Mouse (Mus musculus) testis, postnatal 14 days (tissue): ENCODE data around the gene Coro2a.
"Not testable (repeated sequence)": the region's sequence is repeated elsewhere in the genome, so short reads cannot be mapped to it uniquely, and the experiment has no call there.

Experiments used
- DNase-seq: peaks from one replicate; pipeline ENCODE4 v3.0.0; 2021; ENCODE audit warnings: low spot score

The Coro2a gene

DNA sequence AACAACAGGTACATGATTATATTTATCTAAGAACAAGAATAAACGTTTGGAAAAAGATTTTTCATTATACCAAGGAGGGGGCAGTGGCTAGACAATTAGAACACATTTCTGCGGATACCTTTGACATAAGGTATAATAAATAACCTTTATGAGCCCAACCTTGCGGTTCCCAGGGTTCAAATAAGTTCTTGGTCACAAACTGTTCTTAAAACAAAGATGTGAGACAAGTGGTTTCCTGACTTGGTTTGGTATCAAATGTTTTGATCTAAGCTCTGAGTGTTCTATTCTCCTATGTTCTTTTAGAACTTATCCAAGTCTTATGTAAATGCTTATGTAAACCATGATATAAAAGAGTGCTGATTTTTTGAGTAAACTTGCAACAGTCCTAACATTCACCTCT lies 17.5 kb downstream of the Coro2a start:
- DNase-seq, result not testable (repeated sequence)

DNA sequence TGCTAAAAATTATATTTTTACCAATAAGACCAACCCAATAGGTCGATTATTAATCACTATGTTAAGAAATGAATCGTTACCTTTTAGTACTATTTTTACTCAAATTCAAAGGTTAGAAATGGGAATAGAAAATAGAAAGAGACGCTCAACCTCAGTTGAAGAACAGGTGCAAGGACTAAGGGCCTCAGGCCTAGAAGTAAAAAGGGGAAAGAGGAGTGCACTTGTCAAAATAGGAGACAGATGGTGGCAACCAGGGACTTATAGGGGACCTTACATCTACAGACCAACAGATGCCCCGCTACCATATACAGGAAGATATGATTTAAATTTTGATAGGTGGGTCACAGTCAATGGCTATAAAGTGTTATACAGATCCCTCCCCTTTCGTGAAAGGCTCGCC lies 17.9 kb downstream of the Coro2a start:
- not testable (repeated sequence) for DNase-seq

DNA sequence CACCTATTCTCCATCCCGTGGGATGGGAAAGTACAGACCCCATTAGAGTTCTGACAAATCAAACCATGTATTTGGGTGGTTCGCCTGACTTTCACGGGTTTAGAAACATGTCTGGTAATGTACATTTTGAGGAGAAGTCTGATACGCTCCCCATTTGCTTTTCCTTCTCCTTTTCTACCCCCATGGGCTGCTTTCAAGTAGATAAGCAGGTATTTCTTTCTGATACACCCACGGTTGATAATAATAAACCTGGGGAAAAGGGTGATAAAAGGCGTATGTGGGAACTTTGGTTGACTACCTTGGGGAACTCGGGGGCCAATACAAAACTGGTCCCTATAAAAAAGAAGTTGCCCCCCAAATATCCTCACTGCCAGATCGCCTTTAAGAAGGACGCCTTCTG lies 20.0 kb downstream of the Coro2a start:
- not testable (repeated sequence) for DNase-seq

DNA sequence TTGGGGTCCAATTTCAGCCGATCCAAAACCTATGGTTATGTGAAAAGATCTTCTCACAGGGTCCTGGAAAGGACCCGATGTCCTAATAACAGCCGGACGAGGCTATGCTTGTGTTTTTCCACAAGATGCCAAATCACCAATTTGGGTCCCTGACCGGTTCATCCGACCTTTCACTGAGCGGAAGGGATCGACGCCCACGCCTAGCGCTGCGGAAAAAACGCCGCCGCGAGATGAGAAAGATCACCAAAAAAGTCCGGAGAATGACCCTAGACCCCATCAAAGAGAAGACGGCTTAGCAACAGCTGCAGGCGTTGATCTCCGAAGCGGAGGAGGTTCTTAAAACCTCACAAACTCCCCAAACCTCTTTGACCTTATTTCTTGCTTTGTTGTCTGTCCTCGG lies 20.4 kb downstream of the Coro2a start:
- not testable (repeated sequence) for DNase-seq

DNA sequence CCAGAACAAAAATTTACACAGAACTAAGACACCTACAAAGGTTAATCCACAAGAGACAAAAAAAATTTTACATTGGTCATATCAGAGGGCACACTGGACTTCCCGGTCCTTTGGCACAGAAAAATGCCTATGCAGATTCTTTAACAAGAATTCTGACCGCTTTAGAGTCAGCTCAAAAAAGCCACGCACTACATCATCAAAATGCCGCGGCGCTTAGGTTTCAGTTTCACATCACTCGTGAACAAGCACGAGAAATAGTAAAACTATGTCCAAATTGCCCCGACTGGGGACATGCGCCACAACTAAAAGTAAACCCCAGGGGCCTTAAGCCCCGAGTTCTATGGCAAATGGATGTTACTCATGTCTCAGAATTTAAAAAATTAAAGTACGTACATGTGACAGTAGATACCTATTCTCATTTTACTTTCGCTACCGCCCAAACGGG lies 21.2 kb downstream of the Coro2a start:
- not testable (repeated sequence) for DNase-seq

DNA sequence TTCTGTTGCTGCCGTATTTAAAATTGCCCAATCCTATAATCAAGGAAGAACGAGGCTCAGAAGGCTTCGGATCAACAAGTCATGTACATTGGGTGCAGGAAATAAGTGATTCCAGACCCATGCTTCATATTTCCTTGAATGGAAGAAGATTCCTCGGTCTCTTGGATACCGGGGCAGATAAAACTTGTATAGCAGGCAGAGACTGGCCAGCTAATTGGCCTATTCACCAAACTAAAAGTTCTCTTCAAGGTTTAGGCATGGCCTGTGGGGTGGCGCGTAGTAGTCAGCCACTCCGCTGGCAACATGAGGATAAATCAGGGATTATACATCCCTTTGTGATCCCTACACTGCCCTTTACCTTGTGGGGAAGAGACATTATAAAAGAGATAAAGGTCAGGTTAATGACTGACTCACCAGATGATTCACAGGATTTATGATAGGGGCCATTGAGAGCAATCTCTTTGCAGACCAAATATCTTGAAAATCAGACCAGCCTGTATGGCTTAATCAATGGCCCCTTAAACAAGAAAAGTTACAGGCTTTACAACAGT lies 23.1 kb downstream of the Coro2a start:
- not testable (repeated sequence) for DNase-seq

DNA sequence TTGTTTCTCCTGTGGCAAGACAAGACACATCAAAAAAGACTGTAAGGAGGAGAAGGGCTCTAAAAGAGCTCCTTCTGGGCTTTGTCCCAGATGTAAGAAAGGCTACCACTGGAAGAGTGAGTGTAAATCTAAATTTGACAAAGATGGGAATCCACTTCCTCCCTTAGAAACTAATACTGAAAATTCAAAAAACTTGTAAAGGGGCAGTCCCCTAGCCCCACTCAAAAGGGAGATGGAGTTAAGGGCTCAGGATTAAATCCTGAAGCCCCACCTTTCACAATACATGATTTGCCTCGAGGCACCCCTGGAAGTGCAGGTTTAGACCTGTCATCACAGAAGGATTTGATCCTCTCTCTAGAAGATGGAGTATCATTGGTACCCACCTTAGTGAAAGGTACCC lies 23.8 kb downstream of the Coro2a start:
- no peak for DNase-seq

DNA sequence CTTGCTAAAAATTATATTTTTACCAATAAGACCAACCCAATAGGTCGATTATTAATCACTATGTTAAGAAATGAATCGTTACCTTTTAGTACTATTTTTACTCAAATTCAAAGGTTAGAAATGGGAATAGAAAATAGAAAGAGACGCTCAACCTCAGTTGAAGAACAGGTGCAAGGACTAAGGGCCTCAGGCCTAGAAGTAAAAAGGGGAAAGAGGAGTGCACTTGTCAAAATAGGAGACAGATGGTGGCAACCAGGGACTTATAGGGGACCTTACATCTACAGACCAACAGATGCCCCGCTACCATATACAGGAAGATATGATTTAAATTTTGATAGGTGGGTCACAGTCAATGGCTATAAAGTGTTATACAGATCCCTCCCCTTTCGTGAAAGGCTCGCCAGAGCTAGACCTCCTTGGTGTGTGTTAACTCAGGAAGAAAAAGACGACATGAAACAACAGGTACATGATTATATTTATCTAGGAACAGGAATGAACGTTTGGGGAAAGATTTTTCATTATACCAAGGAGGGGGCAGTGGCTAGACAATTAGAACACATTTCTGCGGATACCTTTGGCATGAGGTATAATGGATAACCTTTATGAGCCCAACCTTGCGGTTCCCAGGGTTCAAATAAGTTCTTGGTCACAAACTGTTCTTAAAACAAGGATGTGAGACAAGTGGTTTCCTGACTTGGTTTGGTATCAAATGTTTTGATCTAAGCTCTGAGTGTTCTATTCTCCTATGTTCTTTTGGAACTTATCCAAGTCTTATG lies 26.3 kb downstream of the Coro2a start:
- DNase-seq, result not testable (repeated sequence)

DNA sequence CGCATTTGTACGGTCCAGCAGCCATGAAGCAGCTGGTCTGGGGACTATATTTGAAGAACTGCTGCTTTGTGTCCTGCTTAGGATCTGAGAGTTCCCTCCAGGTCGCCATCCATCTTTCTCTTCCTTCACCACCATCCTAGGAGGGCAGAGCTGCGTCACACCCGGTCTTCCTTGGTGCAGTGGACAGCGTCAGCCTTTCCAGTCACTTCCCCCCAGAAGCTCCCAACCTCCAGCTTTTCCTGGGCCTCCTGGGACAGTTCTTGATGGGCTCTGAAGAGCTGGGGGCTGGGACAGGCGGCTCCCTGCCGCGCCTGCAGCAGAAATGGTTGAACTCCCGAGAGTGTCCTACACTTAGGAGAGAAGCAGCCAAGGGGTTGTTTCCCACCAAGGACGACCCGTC lies 27.2 kb downstream of the Coro2a start:
- no peak for DNase-seq

DNA sequence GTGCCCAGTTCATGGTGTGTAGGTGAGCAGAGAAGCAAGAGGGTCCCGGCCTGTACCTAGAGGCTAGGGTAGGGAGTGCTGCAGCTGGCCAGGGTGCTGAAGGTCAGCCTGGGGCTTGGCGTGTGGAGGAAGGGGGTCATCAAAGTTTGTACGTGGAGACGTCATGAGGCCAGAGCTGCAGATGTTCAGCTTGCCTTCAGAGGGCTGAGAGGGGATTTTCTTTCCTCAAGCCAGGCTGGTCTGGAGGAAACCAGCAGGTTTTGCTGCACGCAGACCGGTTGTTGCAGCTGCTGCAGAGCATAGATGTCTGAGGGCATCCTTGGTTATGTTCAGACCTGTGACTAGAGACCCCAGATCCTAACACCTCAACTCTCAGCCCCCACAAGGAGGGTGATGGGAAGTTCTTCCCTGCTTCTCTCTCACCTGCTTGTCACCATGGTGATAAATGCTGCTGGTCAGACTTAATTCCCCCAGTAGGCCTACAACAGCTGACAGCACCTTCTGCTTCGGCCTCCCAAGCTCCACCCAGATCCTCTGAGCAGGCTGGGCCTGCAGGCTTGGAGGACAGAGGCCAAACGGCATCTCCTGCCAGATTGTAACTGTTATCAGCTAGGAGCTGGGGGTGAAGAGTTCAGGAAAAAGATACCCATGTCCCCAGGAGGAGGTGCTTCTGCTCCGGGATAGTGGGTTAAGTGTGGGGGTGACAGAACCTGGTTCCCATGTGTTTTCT lies 27.8 kb downstream of the Coro2a start:
- no peak for DNase-seq

DNA sequence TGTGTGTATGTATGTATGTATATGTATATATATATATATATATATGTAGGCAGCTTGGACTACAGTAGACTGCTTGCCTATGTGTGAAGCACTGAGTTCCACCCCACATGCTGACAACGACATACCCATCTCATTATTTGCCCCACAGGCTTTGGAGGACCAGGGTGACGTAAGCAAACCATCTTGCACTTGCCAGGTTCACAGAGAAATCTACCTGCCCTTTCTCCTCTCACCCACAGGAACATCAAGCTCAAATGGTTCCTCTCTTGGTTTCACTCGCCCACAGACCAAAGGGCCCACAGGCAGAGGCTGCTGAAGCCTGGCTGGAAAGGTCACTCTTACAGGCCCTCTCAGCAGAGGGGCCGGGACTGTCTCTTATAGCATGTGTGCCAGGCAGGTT lies 29.4 kb downstream of the Coro2a start:
- no peak for DNase-seq

DNA sequence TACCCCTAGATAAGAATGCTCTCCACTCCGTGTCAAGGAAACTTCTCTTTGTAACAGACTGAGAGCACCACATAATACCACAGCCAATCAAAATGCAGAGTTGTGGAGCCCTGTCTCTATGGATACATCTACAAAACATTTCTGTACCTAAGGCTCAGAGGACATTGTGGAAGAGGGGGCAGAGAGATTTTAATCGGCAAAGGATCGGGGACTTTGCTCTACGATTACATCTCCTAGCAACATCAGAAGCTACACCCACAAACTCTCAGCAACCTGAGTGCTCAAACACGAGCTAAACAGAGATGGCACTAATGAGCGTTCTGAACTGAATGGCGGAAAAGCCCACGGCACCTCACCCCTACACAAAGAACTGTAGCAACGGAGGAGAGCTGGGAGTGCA lies 30.3 kb downstream of the Coro2a start:
- no peak for DNase-seq

DNA sequence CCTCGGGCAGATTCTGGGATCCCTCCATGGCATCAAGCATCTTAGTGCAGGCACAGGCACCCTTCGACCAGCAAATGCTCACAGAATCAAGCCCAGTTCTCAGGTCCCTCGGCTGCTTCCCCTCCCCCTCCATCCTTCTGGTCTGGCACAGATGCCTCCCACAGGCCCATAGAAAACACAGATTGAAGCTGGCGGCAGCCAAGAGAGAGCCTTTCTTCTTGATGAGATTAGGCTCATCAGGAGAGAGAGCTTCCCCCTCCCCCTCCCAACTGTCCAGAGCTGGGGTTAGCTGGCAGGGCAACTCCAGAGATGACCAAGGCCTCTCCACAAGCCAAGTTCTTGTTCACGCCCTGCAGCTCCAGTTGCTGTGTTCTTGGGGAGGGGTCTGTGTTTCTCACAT lies 32.3 kb downstream of the Coro2a start:
- peak; percentile 67 for DNase-seq

DNA sequence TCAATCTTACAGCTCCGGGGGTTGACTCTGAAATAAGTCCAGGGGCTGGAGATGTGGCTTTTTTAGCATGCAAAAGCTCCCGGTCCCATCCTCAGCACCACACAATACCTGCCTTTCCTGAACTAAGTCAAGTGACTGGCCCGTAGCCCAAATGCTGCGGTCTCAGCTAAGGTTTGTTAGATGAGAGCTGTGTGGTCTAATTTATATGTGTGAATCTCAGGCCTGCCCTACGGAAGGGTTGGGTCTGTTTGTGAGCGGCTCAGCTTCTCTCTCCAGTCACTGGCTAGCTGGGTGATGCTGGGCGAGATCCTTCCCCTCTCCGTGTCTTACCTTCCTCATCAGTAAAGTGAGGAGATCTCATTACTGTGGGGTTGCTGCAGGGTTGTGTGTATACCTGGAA lies 33.8 kb downstream of the Coro2a start:
- DNase-seq, result no peak

DNA sequence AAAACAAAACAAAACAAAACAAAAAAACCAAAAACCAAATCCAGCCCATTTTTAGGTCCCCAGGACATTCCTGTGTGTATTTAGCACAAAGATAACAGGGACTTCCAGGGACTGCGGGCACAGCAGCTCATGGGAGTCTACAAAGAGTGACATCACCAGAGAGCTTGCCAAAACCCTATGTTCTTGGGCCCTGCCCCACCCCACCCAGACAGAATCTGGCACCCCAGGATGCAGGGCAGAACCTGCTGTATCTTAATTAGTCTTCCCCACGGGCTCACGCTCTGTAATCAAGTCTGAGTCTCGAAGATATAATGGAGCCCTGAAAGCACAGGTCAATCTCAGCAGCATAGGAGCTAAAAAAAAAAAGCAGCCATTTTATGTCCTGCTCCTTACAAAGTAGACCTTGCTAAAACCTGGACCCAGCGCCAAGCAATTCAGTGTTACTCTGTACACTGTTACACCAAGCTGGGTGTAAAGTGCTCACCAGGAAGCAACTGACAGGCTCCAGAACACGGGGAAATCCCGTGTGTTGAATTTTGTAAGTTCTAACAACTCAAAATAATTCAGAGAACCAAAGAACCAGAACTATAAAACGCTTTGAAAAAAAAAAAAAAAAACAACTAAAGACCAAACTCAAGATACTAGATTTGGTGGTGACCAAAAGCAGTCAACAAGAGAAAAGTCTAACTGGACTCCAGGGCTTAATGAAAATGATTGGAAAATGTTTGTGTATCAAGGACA lies 34.9 kb downstream of the Coro2a start:
- no peak for DNase-seq

DNA sequence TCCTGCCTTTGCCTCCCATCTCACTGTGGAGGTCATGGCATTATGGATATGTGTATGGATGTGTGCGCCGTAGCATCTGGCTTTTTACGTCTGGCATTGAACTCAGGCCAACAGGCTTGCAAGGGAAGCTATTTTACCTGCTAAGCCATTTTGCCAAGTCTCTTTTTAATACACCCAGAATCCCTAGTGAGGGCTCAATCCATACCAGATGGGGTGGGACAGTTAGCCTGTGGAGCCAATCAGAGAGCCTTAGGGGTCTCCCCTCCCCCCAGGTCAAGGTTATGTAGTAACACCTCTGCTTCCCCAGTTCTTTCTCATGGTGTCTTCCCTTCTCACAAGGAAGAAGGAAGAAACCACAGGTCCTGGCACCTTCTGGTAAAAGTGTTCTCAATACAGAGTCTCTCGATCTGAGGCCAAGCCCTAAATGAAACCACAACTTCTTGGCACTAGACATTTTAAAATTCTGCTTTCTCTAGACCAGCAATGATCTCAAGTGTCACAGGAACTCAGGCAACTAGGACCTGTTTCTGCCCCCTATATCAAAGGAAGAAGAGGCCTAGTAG lies 36.5 kb downstream of the Coro2a start:
- no peak for DNase-seq

DNA sequence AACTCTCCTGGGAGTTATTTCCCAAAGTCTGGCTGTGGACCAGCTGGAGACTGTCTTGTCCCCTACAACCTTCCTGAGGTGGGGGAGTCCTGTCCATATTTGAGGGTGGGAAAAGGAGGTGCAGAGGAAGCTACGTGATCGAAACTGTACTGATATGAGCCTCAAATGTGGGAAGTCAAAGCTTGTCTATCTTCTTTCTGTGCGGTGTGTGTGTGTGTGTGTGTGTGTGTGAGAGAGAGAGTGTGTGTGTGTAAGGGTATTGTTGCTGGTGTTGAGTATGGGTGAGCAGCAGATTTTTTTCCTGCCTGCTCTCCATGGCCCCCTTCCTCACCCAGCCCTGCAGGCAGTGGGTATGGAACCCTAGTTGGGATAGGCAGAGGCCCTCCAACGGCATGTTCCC lies 37.8 kb downstream of the Coro2a start:
- DNase-seq, result no peak

DNA sequence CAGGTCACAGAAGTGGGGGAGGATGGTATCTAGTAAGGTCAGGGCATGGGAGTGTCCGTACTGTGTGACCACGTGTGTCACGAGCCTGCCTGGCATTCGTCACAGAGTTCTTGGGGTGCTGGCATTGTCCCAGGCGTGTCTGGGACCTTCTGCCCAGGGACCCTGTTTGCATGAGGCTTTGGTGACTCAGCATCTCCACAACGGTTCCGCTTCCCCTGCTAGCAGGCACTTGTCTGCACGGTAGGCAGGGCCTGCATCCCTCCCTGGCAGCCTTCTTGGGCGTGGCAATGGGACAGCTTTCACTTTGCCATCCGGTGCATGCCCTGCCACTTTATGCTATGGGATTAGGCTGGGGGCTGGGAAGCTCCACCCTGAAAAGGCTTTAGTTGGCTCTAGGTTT lies 38.2 kb downstream of the Coro2a start:
- DNase-seq, result no peak

DNA sequence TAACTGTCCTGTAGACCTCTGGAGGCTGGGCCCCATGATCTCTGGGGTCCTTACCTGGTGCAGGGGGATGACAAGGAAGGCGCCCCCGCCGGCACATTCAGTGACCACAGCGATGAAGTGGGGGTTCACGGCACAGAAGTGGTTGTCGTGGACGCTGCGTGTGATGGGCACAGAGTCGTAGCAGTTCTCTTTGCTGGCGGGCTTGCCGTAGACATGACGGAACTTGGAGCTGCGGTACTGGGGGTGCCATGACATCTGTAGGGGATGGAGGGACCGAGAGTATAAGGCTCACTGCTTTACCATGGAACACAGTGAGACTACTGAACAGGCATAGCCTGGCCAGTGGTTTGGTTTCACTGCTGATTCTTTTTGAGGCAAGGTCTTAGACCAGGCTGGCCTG lies 39.2 kb downstream of the Coro2a start:
- DNase-seq, result no peak

DNA sequence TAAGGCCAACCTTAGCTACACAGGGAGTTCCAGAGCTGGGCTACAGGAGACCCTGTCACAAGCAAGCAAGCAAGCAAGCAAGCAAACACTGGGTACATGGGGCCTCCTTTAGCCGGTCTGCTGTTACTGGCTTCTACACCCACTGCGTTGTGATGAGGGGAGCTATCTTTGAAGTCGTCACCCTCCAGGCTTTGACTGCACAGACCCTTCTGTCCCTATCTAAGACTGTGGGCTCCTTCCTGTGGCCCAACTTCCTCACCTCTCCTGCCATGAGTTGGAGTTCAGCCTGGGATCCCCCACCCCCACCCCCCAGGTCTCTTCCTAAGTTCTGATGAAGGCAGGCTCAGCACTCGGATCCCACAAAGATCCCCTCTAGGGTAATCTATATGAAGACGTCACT lies 40.0 kb downstream of the Coro2a start:
- DNase-seq, result no peak

DNA sequence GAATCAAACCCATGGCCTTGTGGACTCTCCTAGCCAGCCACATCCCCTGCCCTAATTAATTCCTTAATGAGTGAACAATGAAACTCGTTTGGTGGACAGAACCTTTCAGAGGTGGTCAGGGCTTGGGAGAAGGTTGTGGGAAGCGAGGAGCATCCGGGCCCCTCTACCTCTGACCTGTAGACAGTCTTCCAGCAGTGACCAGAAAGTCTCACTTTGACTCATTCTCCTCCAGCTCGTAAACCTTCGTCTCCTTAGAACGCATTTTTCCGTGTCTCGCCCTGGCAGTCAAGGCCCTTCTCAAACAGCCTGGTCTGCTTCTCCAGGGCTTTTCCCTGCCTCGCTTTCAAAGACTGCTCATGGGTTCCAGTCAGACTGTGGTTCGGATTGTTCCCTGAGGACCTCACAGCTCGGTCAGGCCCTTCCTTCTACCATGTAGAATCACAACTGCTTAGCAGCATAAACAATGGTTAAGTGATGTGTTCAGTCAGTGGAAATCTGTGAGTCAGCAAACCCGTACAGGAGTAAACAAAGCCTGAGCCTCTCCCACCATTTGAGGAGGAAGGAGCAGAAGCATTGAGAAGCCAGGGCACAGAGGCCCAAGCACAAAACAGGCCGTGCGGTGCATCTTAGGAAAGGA lies 41.8 kb downstream of the Coro2a start:
- DNase-seq, result no peak
